Mouse (Mus musculus): ENCODE results near the gene Pgm5. TPM values are rescaled to one million over a fixed set of nuclear protein-coding genes. Genes with fewer than 3 reads are reported as not detected.

Pgm5 gene
- polyA plus RNA-seq (2016; fragmentation: Nextera tagmentation; extraction: Ambion mirVana) = 1.1 and 1.7 TPM in 2 replicates

- no peaks in the 10 kb centered on the region for H3K36me3 ChIP-seq
- H3K4me1 ChIP-seq = peaks cover 9% of the 10 kb centered on the region
- peak within 1 kb of the TSS; percentile 42; the same call in 1 of the 2 replicates for H3K9ac ChIP-seq
- ATAC-seq (ENCODE audit: low FRiP score, low read depth) = 0 out of 2 replicates have a peak, but pooled peaks have one; percentile 29
- H3K4me2 ChIP-seq (replicated peaks) = peak within 1 kb of the TSS; percentile 78
- no peak within 1 kb of the TSS for H3K27ac ChIP-seq
- no peaks in the 10 kb centered on the region for H3K9me3 ChIP-seq
- H3K27me3 ChIP-seq (replicated peaks) = peaks cover 29% of the 10 kb centered on the region
- H3K4me3 ChIP-seq = peak within 1 kb of the TSS; percentile 39
- WGBS = 3% methylated on average over 39 of the region's 39 CpGs
Observed at GRCm38 (mm10) chr19:24861612-24862451, at the start of gene Pgm5. Gene Pgm5, minus strand, starts transcription at chr19:24861855.

DNA sequence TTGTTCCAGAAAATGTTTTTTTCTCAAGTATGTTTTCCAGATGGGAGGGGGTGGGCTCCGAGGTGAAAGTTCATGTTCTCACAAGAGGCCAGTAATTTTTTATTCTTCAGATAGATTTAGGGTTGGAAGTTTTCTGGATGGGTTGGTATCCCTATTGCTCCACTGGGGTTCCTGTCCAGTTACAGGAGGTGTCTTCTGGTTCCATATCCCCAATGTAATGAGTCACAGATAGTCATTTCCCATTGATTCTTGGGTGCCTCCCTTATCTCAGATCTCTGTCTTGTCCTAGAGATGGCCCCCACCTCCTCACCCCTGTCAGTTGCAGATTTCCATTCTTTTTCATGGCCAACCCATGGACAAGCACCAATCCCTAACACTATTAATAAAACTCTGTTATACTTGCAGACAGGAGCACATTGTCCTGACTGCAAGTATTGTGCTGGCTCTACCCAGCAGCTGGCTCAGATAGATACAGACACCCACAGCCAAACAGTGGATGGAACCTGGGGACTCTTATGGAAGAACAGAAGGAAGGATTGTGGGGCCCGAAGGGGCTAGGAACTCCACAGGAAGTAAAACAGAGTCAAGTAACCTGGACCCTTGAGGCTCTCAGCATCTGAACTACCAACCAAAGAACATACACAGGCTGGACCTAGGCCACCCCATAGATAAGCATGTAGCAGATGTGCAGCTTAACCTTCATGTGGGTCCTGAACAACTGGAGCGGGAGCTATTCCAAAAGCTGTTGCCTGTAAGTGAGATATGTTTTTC lies 46.9 kb upstream of the Pgm5 start:
- 95% methylated on average over 3 of the region's 3 CpGs for WGBS

DNA sequence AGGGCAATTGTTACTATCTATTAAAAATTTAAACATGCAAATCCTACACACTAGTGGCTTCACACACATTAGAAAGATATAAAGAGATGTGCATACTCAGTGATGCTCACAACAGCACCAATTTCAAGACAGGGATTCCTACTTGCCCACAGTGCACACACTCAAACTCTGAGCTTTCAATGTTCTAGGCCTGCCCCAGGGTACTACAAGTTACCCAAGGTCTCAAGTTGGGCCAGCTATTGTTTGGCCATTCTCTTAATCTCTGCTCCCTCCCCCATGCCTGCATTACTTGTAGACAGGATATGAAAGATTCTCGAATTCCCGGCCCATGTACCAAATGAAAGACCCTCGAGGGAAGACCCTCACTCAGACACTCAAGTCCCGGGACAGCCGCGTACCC lies 46.0 kb upstream of the Pgm5 start:
- Histone ChIP-seq H3K4me3 (no peak overlapping the region), H3K4me1 (no peaks in the 10 kb centered on the region), H3K9ac (no peak overlapping the region), H3K27ac (no peak overlapping the region), H3K9me3 (no peaks in the 10 kb centered on the region), H3K4me2 (replicated peaks) (no peak overlapping the region), H3K27me3 (replicated peaks) (peaks cover 15% of the 10 kb centered on the region), H3K36me3 (no peaks in the 10 kb centered on the region)
- no peak for ATAC-seq (ENCODE audit: low FRiP score, low read depth)
- 93% methylated on average over 6 of the region's 6 CpGs for WGBS

More for the DNA sequence above, 46.9 kb upstream of the Pgm5 start:
- H3K4me1 ChIP-seq = no peaks in the 10 kb centered on the region
- H3K27me3 ChIP-seq (replicated peaks) = peaks cover 7% of the 10 kb centered on the region; the same call in 1 of the 2 replicates
- no peak overlapping the region for H3K9ac ChIP-seq
- no peaks in the 10 kb centered on the region for H3K36me3 ChIP-seq
- no peaks in the 10 kb centered on the region for H3K9me3 ChIP-seq
- no peak overlapping the region for H3K4me3 ChIP-seq
- no peak for ATAC-seq (ENCODE audit: low FRiP score, low read depth)
- H3K4me2 ChIP-seq (replicated peaks) = no peak overlapping the region
- no peak overlapping the region for H3K27ac ChIP-seq

DNA sequence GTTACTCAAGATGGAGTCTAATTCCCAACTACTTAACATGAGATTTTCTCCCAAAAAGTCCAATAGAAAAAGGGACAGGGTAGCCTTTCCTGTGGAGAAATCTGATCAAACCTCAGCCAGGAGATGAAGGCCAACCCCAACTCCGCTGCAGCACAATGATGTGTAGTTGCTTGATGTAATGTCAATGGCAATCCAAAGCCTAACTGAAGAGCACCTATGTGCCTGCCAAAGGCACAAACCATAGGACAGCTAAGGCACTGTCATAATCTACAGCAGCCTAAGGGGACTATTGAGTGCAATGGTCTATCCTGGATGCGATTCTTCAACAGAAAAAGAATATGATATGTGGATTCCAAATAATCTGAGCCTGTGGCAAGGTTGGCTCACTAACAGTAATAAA lies 41.2 kb upstream of the Pgm5 start:
- peaks cover 16% of the 10 kb centered on the region for H3K4me1 ChIP-seq
- no peak overlapping the region for H3K4me2 ChIP-seq (replicated peaks)
- peaks cover 60% of the 10 kb centered on the region for H3K27me3 ChIP-seq (replicated peaks)
- 67% methylated on average over 2 of the region's 2 CpGs for WGBS
- H3K36me3 ChIP-seq = no peaks in the 10 kb centered on the region
- H3K27ac ChIP-seq = no peak overlapping the region
- no peak overlapping the region for H3K4me3 ChIP-seq
- no peak for ATAC-seq (ENCODE audit: low FRiP score, low read depth)
- H3K9ac ChIP-seq = no peak overlapping the region
- no peaks in the 10 kb centered on the region for H3K9me3 ChIP-seq

GRCm38 (mm10) chr19:24902256-24902655 lies 40.6 kb upstream of the Pgm5 start:
- H3K4me3 ChIP-seq = no peak overlapping the region

GRCm38 (mm10) chr19:24901666-24902065 lies 40.0 kb upstream of the Pgm5 start:
- H3K4me2 ChIP-seq (replicated peaks) = no peak overlapping the region
- H3K4me3 ChIP-seq = no peak overlapping the region
- no peaks in the 10 kb centered on the region for H3K9me3 ChIP-seq
- no peak overlapping the region for H3K9ac ChIP-seq
- ATAC-seq (ENCODE audit: low FRiP score, low read depth) = no peak
- peaks cover 71% of the 10 kb centered on the region for H3K27me3 ChIP-seq (replicated peaks)
- peaks cover 24% of the 10 kb centered on the region for H3K4me1 ChIP-seq
- no peaks in the 10 kb centered on the region for H3K36me3 ChIP-seq
- WGBS = 6% methylated on average over 3 of the region's 3 CpGs
- H3K27ac ChIP-seq = no peak overlapping the region

More at GRCm38 (mm10) chr19:24902256-24902655, 40.6 kb upstream of the Pgm5 start:
- Histone ChIP-seq H3K4me1 (peaks cover 21% of the 10 kb centered on the region), H3K27ac (no peak overlapping the region), H3K36me3 (no peaks in the 10 kb centered on the region), H3K4me2 (replicated peaks) (no peak overlapping the region), H3K9me3 (no peaks in the 10 kb centered on the region), H3K9ac (no peak overlapping the region), H3K27me3 (replicated peaks) (peaks cover 65% of the 10 kb centered on the region)
- WGBS = 0% methylated on average over 2 of the region's 2 CpGs
- ATAC-seq (ENCODE audit: low FRiP score, low read depth) = no peak

- WGBS = under 1% methylated on average over 27 of the region's 27 CpGs
- Histone ChIP-seq H3K9me3 (no peaks in the 10 kb centered on the region), H3K27ac (no peak within 1 kb of the TSS), H3K36me3 (no peaks in the 10 kb centered on the region), H3K27me3 (replicated peaks) (peaks cover 81% of the 10 kb centered on the region), H3K9ac (no peak within 1 kb of the TSS), H3K4me2 (replicated peaks) (peak within 1 kb of the TSS; percentile 64), H3K4me3 (peak within 1 kb of the TSS; percentile 33), H3K4me1 (peaks cover 24% of the 10 kb centered on the region)
- no peak for ATAC-seq (ENCODE audit: low FRiP score, low read depth)
Observed at GRCm38 (mm10) chr19:24900581-24901220, 39.0 kb upstream of the Pgm5 start, which contains the start of gene Foxd4. Gene Foxd4, minus strand, starts transcription at chr19:24901197.

DNA sequence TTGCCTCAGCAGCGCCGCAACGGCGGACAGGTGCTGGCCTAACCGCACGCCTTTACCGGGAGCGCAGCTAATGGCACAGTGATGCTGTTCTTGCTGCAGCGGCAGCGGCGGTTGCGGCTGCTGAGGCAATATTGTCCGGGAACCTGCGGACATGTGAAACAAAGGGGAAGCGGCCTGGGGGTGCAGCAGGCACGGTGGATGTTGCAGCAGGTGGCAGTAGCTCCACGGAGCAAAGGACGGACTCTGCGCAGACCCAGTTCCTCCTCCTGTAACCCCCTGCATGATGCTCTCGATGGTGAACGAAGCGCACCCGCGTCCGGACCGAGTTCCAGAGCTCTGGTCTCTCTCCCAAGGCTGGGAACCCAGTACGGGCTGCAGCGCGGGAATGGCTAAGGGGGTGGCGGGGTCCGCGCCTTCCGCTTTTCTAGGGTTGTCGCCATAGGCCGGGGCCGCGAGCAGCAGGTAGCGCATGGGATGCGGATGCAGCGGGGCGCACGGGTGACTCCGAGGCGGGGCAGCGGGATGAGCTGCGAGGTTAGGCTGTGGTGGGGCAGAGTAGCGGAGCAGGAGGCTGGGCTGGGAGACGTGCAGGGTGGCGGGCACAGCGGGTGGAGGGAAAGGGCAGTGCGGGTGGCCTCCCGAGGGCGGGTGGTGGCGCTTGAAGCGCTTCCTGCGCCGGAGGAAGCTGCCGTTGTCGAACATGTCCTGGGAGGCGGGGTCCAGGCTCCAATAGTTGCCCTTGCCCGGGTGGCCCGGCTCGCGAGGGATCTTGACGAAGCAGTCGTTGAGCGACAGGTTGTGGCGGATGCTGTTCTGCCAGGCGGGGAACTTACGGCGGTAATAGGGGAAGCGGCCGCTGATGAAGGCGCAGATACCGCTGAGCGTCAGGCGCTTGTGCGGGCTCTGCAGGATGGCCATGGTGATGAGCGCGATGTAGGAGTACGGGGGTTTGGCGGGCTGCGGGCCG lies 38.2 kb upstream of the Pgm5 start:
- WGBS = under 1% methylated on average over 84 of the region's 84 CpGs
- H3K36me3 ChIP-seq = no peaks in the 10 kb centered on the region
- no peaks in the 10 kb centered on the region for H3K9me3 ChIP-seq
- no peak overlapping the region for H3K9ac ChIP-seq
- peak; percentile 56 for ATAC-seq (ENCODE audit: low FRiP score, low read depth)
- H3K27me3 ChIP-seq (replicated peaks) = peaks cover 88% of the 10 kb centered on the region
- no peak overlapping the region for H3K27ac ChIP-seq
- peak overlapping the region; percentile 64 for H3K4me2 ChIP-seq (replicated peaks)
- H3K4me1 ChIP-seq = peaks cover 24% of the 10 kb centered on the region
- H3K4me3 ChIP-seq = peak overlapping the region; percentile 33

GRCm38 (mm10) chr19:24898737-24899577 lies 37.3 kb upstream of the Pgm5 start:
- no peak for ATAC-seq (ENCODE audit: low FRiP score, low read depth)
- Histone ChIP-seq H3K9me3 (no peaks in the 10 kb centered on the region), H3K27ac (no peak overlapping the region), H3K4me3 (peak overlapping the region; percentile 33), H3K4me1 (peaks cover 24% of the 10 kb centered on the region), H3K9ac (no peak overlapping the region), H3K4me2 (replicated peaks) (peak overlapping the region; percentile 64), H3K27me3 (replicated peaks) (peaks cover 83% of the 10 kb centered on the region), H3K36me3 (no peaks in the 10 kb centered on the region)
- 2% methylated on average over 34 of the region's 34 CpGs for WGBS

- Histone ChIP-seq H3K4me2 (replicated peaks) (peak overlapping the region; percentile 44; the same call in 1 of the 2 replicates), H3K4me3 (no peak overlapping the region), H3K9ac (no peak overlapping the region), H3K9me3 (no peaks in the 10 kb centered on the region), H3K27ac (no peak overlapping the region), H3K4me1 (peaks cover 24% of the 10 kb centered on the region), H3K36me3 (no peaks in the 10 kb centered on the region), H3K27me3 (replicated peaks) (peaks cover 78% of the 10 kb centered on the region)
- under 1% methylated on average over 20 of the region's 20 CpGs for WGBS
- ATAC-seq (ENCODE audit: low FRiP score, low read depth) = no peak
Observed at GRCm38 (mm10) chr19:24897896-24898736, 36.5 kb upstream of the Pgm5 start.
